Mouse (Mus musculus) heart, adult 2 months (tissue): ENCODE data around the gene Rlf. TPM values are rescaled to one million over a fixed set of nuclear protein-coding genes. Genes with fewer than 3 reads are reported as not detected.
A peak's percentile ranks its signal among the peaks of the same experiment; 100 is the strongest.

Experiments used
- DNase-seq, 2 experiments: peaks; one replicate each; pipeline ENCODE4 v3.0.0; 2021
- H3K27ac ChIP-seq: fragments of 200-600 bp; 2 replicates; pipeline ENCODE4 v1.8.1; 2022
- H3K27me3 ChIP-seq: fragments of 200-500 bp; 2 replicates; pipeline ENCODE4 v1.6.1; 2012; ENCODE audit warnings: mild to moderate bottlenecking, low read length, inconsistent platforms, mixed read lengths; ENCODE audit not compliant: control insufficient read depth, insufficient read depth
- H3K36me3 ChIP-seq: fragments of 200-500 bp; 2 replicates; pipeline ENCODE4 v1.6.1; 2012; ENCODE audit warnings: low read length, inconsistent platforms; ENCODE audit not compliant: control insufficient read depth, insufficient read depth
- H3K4me1 ChIP-seq: fragments of 200-500 bp; 2 replicates; pipeline ENCODE4 v1.6.1; 2011; ENCODE audit warnings: low read length; ENCODE audit not compliant: control insufficient read depth, insufficient read depth
- H3K4me3 ChIP-seq: fragments of 200-600 bp; 2 replicates; pipeline ENCODE4 v1.8.1; 2022
- H3K79me2 ChIP-seq: fragments of 200-500 bp; replicated peaks from 2 replicates; pipeline ENCODE4 v1.6.1; 2012; ENCODE audit warnings: mild to moderate bottlenecking, inconsistent platforms, low read length, moderate library complexity, mixed read lengths; ENCODE audit not compliant: control insufficient read depth, insufficient read depth
- H3K9ac ChIP-seq: fragments of 200-500 bp; 2 replicates; pipeline ENCODE4 v1.6.1; 2012; ENCODE audit warnings: low read depth, mild to moderate bottlenecking, control low read depth, inconsistent platforms, low read length, mixed read lengths
- CTCF ChIP-seq: fragments of 200-600 bp; IDR thresholded peaks from 2 replicates; pipeline ENCODE4 v1.8.1; 2022; ENCODE audit warnings: antibody characterized with exemption, mild to moderate bottlenecking, moderate library complexity
- EP300 ChIP-seq: fragments of 200-500 bp; IDR thresholded peaks from 2 replicates; pipeline ENCODE4 v1.6.1; 2011; ENCODE audit warnings: low read depth, low read length, control low read depth; ENCODE audit not compliant: insufficient read depth
- POLR2A ChIP-seq: fragments of 200-500 bp; IDR thresholded peaks from 2 replicates; pipeline ENCODE4 v1.6.1; 2011; ENCODE audit warnings: mild to moderate bottlenecking, low read depth, low read length, control low read depth; ENCODE audit not compliant: insufficient read depth
- whole genome bisulfite sequencing: fragments of 180-500 bp; shearing (Covaris S2); methylation state at CpG from one replicate; pipeline ENCODE4 v1.1.7; 2018; 5-methylcytosine and 5-hydroxymethylcytosine counted together
- intact Hi-C: fragments of 180-260 bp; cut with DNase I; formaldehyde crosslinking; loops from one replicate; pipeline ENCODE4 v1.15.1; 2025
- polyA plus RNA-seq: library from polyadenylated mRNA; depleted of rRNA; stranded (reverse); fragments of >200 nt; gene quantifications from 2 replicates; pipeline ENCODE4 v1.2.3, GENCODE M21; 2012
- total RNA-seq, 2 experiments: library from RNA; stranded (reverse); gene quantifications; 2 replicates each; pipeline ENCODE4 v1.2.3; 2021

Gene Rlf
- total and polyA plus RNA-seq, 3 experiments: 2.6 to 10.6 (median 10.2) TPM

DNA sequence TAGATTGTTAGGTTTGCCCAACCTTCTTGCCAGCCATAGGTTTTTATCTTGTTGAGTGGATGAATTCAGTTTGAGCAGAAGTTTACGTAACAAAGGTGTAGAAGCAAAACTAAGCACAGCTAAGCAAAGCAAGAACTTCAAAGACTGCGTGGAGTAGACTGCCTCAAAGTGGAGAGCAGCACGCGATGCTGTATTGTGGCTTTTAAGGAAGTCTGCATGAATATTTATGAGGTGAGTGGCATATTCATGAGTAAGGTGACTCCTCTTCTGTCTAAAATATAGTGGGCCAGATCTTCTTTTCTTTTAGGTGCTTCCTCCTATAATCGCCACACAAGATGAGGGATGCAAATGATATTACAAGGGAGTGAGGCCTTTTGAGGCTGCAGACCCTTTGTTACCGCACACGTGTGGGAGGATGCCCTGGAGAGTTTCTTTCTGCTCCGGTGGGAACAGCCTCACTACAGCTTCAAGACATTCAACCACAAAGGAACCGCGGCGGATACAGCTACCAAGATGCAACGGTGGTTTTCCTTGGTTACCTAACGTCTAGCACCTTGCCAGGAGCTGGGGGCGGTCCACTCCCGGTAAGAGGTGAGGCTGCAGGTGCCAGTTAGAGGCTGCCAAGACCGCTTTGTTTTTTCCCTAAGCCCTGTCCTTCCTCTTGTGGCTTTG is 16.2 kb upstream of the Rlf start:
- WGBS: 6% methylated on average over 16 of the region's 16 CpGs
- intact Hi-C loops: no loop called here
- no peaks in the 10 kb centered on the region for H3K4me1 ChIP-seq
- no peaks in the 10 kb centered on the region for H3K36me3 ChIP-seq
- no peak overlapping the region for H3K4me3 ChIP-seq
- no peak overlapping the region for H3K9ac ChIP-seq
- TF ChIP-seq CTCF (no peak), EP300 (no peak), POLR2A (no peak)
- DNase-seq: no peak
- peaks cover 2% of the 10 kb centered on the region; the same call in 1 of the 2 replicates for H3K27me3 ChIP-seq
- H3K79me2 ChIP-seq: no peaks in the 10 kb centered on the region
- H3K27ac ChIP-seq: no peak overlapping the region

- DNase-seq: peak in 1 of 2 experiments; percentile 17
- TF ChIP-seq EP300: no peak
- TF ChIP-seq POLR2A: no peak
- peak; percentile 32 for TF ChIP-seq CTCF
- Histone ChIP-seq H3K27me3 (peaks cover 2% of the 10 kb centered on the region; the same call in 1 of the 2 replicates), H3K9ac (no peak overlapping the region), H3K36me3 (no peaks in the 10 kb centered on the region), H3K4me1 (no peaks in the 10 kb centered on the region), H3K4me3 (no peak overlapping the region), H3K79me2 (no peaks in the 10 kb centered on the region), H3K27ac (no peak overlapping the region)
- intact Hi-C loops: no loop called here
- whole genome bisulfite sequencing: 10% methylated on average over 1 of the region's 1 CpGs
Measured at GRCm38 (mm10) chr4:121227072-121227471, 12.2 kb upstream of the Rlf start.

GRCm38 (mm10) chr4:121225177-121225576 is 10.3 kb upstream of the Rlf start:
- H3K9ac ChIP-seq: no peak overlapping the region
- H3K27me3 ChIP-seq: no peaks in the 10 kb centered on the region
- H3K4me3 ChIP-seq: no peak overlapping the region
- no peaks in the 10 kb centered on the region for H3K36me3 ChIP-seq
- no peaks in the 10 kb centered on the region for H3K79me2 ChIP-seq
- TF ChIP-seq CTCF: peak; percentile 46
- no peak for TF ChIP-seq POLR2A
- no peak for TF ChIP-seq EP300
- DNase-seq: no peak
- H3K4me1 ChIP-seq: no peaks in the 10 kb centered on the region
- intact Hi-C loops: no loop called here
- WGBS: 88% methylated on average over 4 of the region's 4 CpGs
- no peak overlapping the region for H3K27ac ChIP-seq

- H3K79me2 ChIP-seq: no peaks in the 10 kb centered on the region
- no peak overlapping the region for H3K4me3 ChIP-seq
- WGBS: 65% methylated on average over 1 of the region's 1 CpGs
- no peak for TF ChIP-seq CTCF
- no peak for TF ChIP-seq POLR2A
- TF ChIP-seq EP300: no peak
- no peak overlapping the region for H3K27ac ChIP-seq
- no peaks in the 10 kb centered on the region for H3K36me3 ChIP-seq
- no peak overlapping the region for H3K9ac ChIP-seq
- H3K4me1 ChIP-seq: no peaks in the 10 kb centered on the region
- H3K27me3 ChIP-seq: no peaks in the 10 kb centered on the region
- intact Hi-C loops: no loop called here
- DNase-seq: no peak
Measured at GRCm38 (mm10) chr4:121223136-121223535, 8.3 kb upstream of the Rlf start.

DNA sequence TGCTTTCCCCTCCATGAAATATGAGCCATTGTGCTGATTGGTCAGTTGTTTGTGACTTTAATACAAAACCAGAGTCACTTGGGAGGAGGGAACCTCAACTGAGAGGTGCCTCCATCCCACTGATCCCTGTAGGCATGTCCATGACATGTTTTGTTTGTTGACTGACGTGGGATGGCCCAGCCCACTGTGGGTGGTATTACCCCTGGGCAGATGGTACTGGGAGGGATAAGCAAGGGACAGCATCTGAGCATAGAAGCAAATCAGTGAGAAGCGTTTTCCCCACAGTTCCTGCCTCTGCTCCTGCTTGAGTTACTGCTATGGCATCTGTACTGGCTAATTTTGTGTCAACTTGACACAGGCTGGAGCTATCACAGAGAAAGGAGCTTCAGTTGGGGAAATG is 1.3 kb upstream of the Rlf start:
- Histone ChIP-seq H3K36me3 (peaks cover 13% of the 10 kb centered on the region), H3K9ac (no peak overlapping the region), H3K27ac (no peak overlapping the region), H3K79me2 (peaks cover 8% of the 10 kb centered on the region), H3K27me3 (no peaks in the 10 kb centered on the region), H3K4me3 (no peak overlapping the region), H3K4me1 (peaks cover 3% of the 10 kb centered on the region)
- WGBS: 54% methylated on average over 2 of the region's 2 CpGs
- TF ChIP-seq EP300: no peak
- no peak for TF ChIP-seq CTCF
- no peak for TF ChIP-seq POLR2A
- intact Hi-C loops: loop anchor here (5.0 to 10.0 kb wide), 2 partner anchors 119 to 201 kb away; partner anchors contain the start of genes Smap2 and Zmpste24
- DNase-seq: no peak

DNA sequence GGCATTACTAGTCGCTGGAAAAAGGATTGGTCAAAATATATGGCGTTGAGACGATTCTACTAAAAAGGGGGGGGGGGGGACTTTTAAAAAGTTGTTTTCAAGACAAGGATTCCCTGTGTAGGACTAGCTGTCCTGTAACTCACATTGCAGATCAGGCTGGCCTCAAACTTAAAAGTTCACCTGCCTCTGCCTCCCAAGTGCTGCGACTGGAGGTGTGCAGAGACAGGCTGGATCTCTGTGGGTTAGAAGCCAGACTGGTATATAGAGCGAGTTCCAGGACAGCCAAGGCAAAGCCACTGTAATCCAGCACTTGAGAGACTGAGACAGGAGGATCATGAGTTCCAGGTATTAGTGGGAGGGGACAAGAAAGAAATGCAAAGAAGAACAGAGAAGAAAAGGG is 605 bp upstream of the Rlf start:
- peaks cover 8% of the 10 kb centered on the region for H3K79me2 ChIP-seq
- TF ChIP-seq POLR2A (no peak), EP300 (no peak), CTCF (no peak)
- H3K27ac ChIP-seq: peak overlapping the region; percentile 56; the same call in 1 of the 2 replicates
- no peaks in the 10 kb centered on the region for H3K27me3 ChIP-seq
- intact Hi-C loops: loop anchor here (5.0 to 10.0 kb wide), 2 partner anchors 118 to 201 kb away; partner anchors contain the start of genes Smap2 and Zmpste24
- H3K9ac ChIP-seq: peak overlapping the region; percentile 24; the same call in 1 of the 2 replicates
- WGBS: 22% methylated on average over 5 of the region's 5 CpGs
- H3K4me1 ChIP-seq: peaks cover 3% of the 10 kb centered on the region
- H3K4me3 ChIP-seq: peak overlapping the region; percentile 72
- DNase-seq: no peak
- peaks cover 13% of the 10 kb centered on the region for H3K36me3 ChIP-seq
